Mouse (Mus musculus): ENCODE results near the gene Mrpl40. TPM values are rescaled to one million over a fixed set of nuclear protein-coding genes. Genes with fewer than 3 reads are reported as not detected.
"Not testable (repeated sequence)": the region's sequence is repeated elsewhere in the genome, so short reads cannot be mapped to it uniquely, and the experiment has no call there.

Gene Mrpl40
- polyA plus RNA-seq, 1 experiment from 2014 or later = 74.9 TPM

- TF ChIP-seq EP300 (optimal IDR thresholded peaks at IDR 0.05) = no peak
- Histone ChIP-seq H3K27me3 (ENCODE audit: control insufficient read depth, insufficient read depth, low read length) (no peaks in the 10 kb centered on the region), H3K36me3 (ENCODE audit: control insufficient read depth, insufficient read depth, low read length) (no peaks in the 10 kb centered on the region), H3K9me3 (ENCODE audit: control insufficient read depth, low read length) (no peaks in the 10 kb centered on the region), H3K4me3 (ENCODE audit: low read depth, low read length) (no peak overlapping the region), H3K9ac (ENCODE audit: low read length) (no peak overlapping the region), H3K4me2 (replicated peaks; ENCODE audit: low read depth) (no peak overlapping the region), H3K27ac (replicated peaks) (no peak overlapping the region), H3K4me1 (replicated peaks; ENCODE audit: control insufficient read depth, insufficient read depth) (no peaks in the 10 kb centered on the region)
- DNase-seq (ENCODE audit: low spot score) = no peak
- ATAC-seq (ENCODE audit: low FRiP score, low TSS enrichment) = peak; percentile 26; the same call in 1 of the 2 replicates
- WGBS = 61% methylated on average over 1 of the region's 1 CpGs
These were observed 16.5 kb downstream of the Mrpl40 start for GRCm38 (mm10) chr16:18860186-18860585.

- Histone ChIP-seq H3K27me3 (ENCODE audit: control insufficient read depth, insufficient read depth, low read length) (no peaks in the 10 kb centered on the region), H3K36me3 (ENCODE audit: control insufficient read depth, insufficient read depth, low read length) (no peaks in the 10 kb centered on the region), H3K27ac (replicated peaks) (no peak overlapping the region), H3K4me3 (ENCODE audit: low read depth, low read length) (no peak overlapping the region), H3K9me3 (ENCODE audit: control insufficient read depth, low read length) (no peaks in the 10 kb centered on the region), H3K4me1 (replicated peaks; ENCODE audit: control insufficient read depth, insufficient read depth) (no peaks in the 10 kb centered on the region), H3K4me2 (replicated peaks; ENCODE audit: low read depth) (no peak overlapping the region), H3K9ac (ENCODE audit: low read length) (no peak overlapping the region)
- DNase-seq (ENCODE audit: low spot score) = no peak
- peak; percentile 72 for TF ChIP-seq CTCF (IDR thresholded peaks at IDR 0.05; ENCODE audit: low read depth)
- TF ChIP-seq EP300 (optimal IDR thresholded peaks at IDR 0.05) = no peak
- peak; percentile 67 for ATAC-seq (ENCODE audit: low FRiP score, low TSS enrichment)
These were observed 18.1 kb downstream of the Mrpl40 start for GRCm38 (mm10) chr16:18858551-18858950.

- H3K4me2 ChIP-seq (replicated peaks; ENCODE audit: low read depth); H3K4me1 ChIP-seq (replicated peaks; ENCODE audit: control insufficient read depth, insufficient read depth); H3K9ac ChIP-seq (ENCODE audit: low read length); ATAC-seq (ENCODE audit: low FRiP score, low TSS enrichment); H3K27ac ChIP-seq (replicated peaks); H3K36me3 ChIP-seq (ENCODE audit: control insufficient read depth, insufficient read depth, low read length); DNase-seq (ENCODE audit: low spot score); H3K4me3 ChIP-seq (ENCODE audit: low read depth, low read length); H3K27me3 ChIP-seq (ENCODE audit: control insufficient read depth, insufficient read depth, low read length); H3K9me3 ChIP-seq (ENCODE audit: control insufficient read depth, low read length): not testable (repeated sequence)
- 88% methylated on average over 15 of the region's 17 CpGs for WGBS
These were observed 27.0 kb downstream of the Mrpl40 start for GRCm38 (mm10) chr16:18849521-18850190.

- Histone ChIP-seq H3K4me2 (replicated peaks; ENCODE audit: low read depth) (no peak overlapping the region), H3K4me1 (replicated peaks; ENCODE audit: control insufficient read depth, insufficient read depth) (no peaks in the 10 kb centered on the region), H3K27me3 (ENCODE audit: control insufficient read depth, insufficient read depth, low read length) (no peaks in the 10 kb centered on the region), H3K36me3 (ENCODE audit: control insufficient read depth, insufficient read depth, low read length) (no peaks in the 10 kb centered on the region), H3K4me3 (ENCODE audit: low read depth, low read length) (no peak overlapping the region), H3K27ac (replicated peaks) (no peak overlapping the region), H3K9ac (ENCODE audit: low read length) (no peak overlapping the region), H3K9me3 (ENCODE audit: control insufficient read depth, low read length) (no peaks in the 10 kb centered on the region)
- no peak for ATAC-seq (ENCODE audit: low FRiP score, low TSS enrichment)
- no peak for DNase-seq (ENCODE audit: low spot score)
- 84% methylated on average over 15 of the region's 15 CpGs for WGBS
- TF ChIP-seq CTCF (IDR thresholded peaks at IDR 0.05; ENCODE audit: low read depth) (no peak), EP300 (optimal IDR thresholded peaks at IDR 0.05) (no peak)
These were observed 30.3 kb downstream of the Mrpl40 start for GRCm38 (mm10) chr16:18846301-18846820.

- WGBS = 91% methylated on average over 4 of the region's 4 CpGs
- no peak overlapping the region for H3K4me2 ChIP-seq (replicated peaks; ENCODE audit: low read depth)
- no peak overlapping the region for H3K27ac ChIP-seq (replicated peaks)
- no peak for ATAC-seq (ENCODE audit: low FRiP score, low TSS enrichment)
- H3K36me3 ChIP-seq (ENCODE audit: control insufficient read depth, insufficient read depth, low read length) = peaks cover 9% of the 10 kb centered on the region; the same call in 1 of the 2 replicates
- no peak overlapping the region for H3K9ac ChIP-seq (ENCODE audit: low read length)
- H3K27me3 ChIP-seq (ENCODE audit: control insufficient read depth, insufficient read depth, low read length) = no peaks in the 10 kb centered on the region
- no peak overlapping the region for H3K4me3 ChIP-seq (ENCODE audit: low read depth, low read length)
- no peak for DNase-seq (ENCODE audit: low spot score)
- H3K4me1 ChIP-seq (replicated peaks; ENCODE audit: control insufficient read depth, insufficient read depth) = no peaks in the 10 kb centered on the region
- H3K9me3 ChIP-seq (ENCODE audit: control insufficient read depth, low read length) = no peaks in the 10 kb centered on the region
- no peak for TF ChIP-seq CTCF (IDR thresholded peaks at IDR 0.05; ENCODE audit: low read depth)
- TF ChIP-seq EP300 (optimal IDR thresholded peaks at IDR 0.05) = no peak
These were observed 38.3 kb downstream of the Mrpl40 start for GRCm38 (mm10) chr16:18838346-18838745.

- peak within 1 kb of the TSS; percentile 81 for H3K4me2 ChIP-seq (replicated peaks; ENCODE audit: low read depth)
- no peaks in the 10 kb centered on the region for H3K4me1 ChIP-seq (replicated peaks; ENCODE audit: control insufficient read depth, insufficient read depth)
- no peaks in the 10 kb centered on the region for H3K9me3 ChIP-seq (ENCODE audit: control insufficient read depth, low read length)
- H3K27ac ChIP-seq (replicated peaks) = peak within 1 kb of the TSS; percentile 92
- peak within 1 kb of the TSS; percentile 89 for H3K9ac ChIP-seq (ENCODE audit: low read length)
- DNase-seq (ENCODE audit: low spot score) (peak; percentile 94), ATAC-seq (ENCODE audit: low FRiP score, low TSS enrichment) (peak; percentile 98)
- peak within 1 kb of the TSS; percentile 88 for H3K4me3 ChIP-seq (ENCODE audit: low read depth, low read length)
- no peaks in the 10 kb centered on the region for H3K27me3 ChIP-seq (ENCODE audit: control insufficient read depth, insufficient read depth, low read length)
- TF ChIP-seq CTCF (IDR thresholded peaks at IDR 0.05; ENCODE audit: low read depth) = no peak
- no peak for TF ChIP-seq EP300 (optimal IDR thresholded peaks at IDR 0.05)
- WGBS = under 1% methylated on average over 45 of the region's 46 CpGs
- H3K36me3 ChIP-seq (ENCODE audit: control insufficient read depth, insufficient read depth, low read length) = peaks cover 9% of the 10 kb centered on the region
These were observed 40.0 kb downstream of the Mrpl40 start, which contains the start of the genes 2510002D24Rik and Gm28539 for GRCm38 (mm10) chr16:18836468-18837208. 2510002D24Rik (plus strand) TSS chr16:18836578. Gm28539 (plus strand) TSS chr16:18836584.
